Mouse (Mus musculus): ENCODE data around the gene Slc47a2.

Gene Slc47a2

DNA sequence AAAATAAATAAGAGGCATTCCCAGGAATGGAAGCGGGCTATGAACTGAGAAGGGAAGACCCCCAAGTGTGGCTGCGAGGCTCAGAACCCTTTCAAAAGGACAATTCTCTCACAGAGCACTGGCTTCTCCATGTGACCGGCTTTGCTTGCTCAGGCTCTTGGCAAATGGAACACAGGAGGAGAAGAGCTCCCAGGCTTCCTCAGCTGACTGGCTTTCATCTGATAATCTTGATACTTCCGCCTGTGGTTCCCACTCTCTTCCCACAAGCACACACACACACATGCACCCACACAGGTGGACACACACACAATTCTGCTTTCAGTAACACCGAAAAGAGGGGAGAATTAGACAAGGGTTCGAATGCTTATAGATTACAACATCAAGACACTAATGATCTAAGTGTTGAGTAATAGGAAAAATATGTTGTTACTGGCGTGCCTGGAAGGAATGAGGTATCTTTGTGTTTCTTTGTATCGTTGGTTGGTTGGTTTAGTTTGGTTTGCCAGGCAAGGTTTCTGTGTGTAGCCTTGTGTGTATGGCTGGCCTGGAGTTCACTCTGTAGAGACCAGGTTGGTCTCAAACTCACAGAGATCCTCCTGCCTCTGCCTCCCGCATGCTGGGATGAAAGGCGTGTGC is 59.1 kb downstream of the Slc47a2 start:
- no peak for DNase-seq (ENCODE audit: extremely low read depth, low read depth)

DNA sequence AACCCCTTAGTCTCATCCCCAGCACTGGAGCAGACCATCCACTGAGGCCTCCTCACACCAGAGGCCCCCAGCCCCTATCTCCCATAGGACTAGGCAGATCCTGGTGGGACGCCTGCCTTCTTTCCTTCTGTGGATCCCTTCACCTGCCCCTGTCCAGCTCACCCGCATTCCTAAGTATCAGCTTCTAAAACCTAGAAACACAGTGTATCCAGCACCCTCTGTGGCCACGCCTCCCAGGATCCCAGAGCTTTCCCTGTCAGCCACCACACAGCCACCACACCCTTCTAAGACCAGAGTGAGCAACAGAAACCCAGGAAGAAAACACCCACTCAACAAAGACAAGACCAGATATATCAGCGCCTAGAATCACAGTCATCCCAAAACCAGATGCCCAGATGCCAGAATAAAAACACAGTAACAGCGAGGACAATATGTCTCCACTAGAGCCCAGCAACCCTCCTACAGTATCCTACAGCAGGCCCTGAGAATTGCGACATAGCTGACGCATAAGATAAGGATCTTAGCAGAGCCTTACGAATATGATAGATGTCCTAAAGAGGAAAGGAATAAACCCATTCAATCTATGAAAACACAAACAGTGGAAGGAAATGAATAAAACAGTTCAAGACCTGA is 64.1 kb downstream of the Slc47a2 start:
- no peak for DNase-seq (ENCODE audit: extremely low read depth, low read depth)

DNA sequence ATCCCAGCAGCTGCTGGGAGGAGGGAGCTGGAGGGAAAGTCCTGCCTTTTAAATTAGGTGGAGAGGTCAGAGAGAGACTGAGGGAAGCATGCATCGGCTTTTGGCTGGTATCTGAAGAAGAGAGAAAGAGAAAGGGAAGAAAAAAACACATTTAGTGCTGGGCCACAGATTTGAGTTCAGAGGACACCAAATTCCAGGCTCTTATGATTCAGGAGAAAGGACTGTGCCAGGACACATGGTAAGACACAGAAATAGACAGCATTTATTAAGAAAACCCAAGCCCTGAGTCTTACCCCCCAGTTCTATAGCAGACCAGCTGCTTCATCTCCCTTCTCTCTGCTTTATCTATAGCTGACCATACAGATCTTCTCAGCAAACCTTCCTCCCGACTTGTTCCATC is 64.7 kb downstream of the Slc47a2 start:
- DNase-seq (ENCODE audit: extremely low read depth, low read depth), result no peak

DNA sequence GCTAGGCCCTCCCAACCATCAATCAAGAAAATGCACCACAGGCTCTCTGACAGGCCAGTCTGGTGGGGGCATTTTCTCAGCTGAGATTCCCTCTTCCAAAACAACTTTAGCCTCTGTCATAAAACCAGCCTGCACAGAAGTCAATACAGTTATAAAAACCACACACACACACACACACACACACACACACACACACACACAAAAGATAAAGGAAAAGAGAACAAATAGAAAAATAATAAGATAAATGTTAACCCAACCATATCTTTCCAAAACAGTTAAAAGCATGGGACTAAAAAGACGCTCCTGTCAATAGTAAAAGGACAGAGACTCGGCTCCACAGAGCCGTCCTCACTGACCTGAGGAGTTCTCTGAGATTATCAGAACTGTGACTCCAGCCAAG is 66.2 kb downstream of the Slc47a2 start:
- DNase-seq (ENCODE audit: extremely low read depth, low read depth), result no peak

DNA sequence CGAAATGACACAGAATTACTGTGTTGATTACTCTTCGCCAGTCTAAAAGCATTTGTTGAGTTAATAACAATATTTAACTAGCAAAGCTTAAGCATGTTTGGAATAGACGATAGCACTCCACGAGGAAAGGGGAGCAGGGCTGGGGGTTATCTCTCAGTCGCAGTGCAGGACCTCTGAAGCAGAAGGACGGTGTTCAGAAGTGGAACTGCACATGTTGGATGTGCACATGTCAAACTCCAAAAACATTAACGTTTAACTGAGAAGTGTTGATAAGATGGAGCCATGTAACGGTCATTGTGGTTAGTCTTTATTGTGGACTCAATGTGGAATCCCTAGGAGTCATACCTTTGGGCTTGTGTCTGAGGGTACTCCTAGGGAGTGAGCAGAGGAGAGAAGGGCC is 67.6 kb downstream of the Slc47a2 start:
- DNase-seq (ENCODE audit: extremely low read depth, low read depth), result peak; percentile 39

DNA sequence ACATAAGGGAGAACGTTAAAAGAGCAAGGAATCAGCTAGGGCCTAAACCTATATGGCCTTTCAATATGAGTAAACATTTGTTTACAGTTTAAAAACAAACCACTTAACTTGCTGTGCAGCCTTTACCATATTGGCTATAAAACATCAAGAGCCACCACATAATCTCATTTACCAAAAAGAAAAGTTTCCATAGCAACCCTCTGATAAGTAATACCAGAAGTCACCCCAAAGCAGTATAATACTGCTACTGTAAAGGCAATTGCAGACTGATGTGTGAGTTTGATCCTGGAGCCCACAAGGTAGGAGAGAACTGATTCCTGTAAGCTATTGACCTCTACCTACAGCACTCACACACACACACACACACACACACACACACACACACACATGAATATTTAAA is 68.2 kb downstream of the Slc47a2 start:
- DNase-seq (ENCODE audit: extremely low read depth, low read depth), result no peak

DNA sequence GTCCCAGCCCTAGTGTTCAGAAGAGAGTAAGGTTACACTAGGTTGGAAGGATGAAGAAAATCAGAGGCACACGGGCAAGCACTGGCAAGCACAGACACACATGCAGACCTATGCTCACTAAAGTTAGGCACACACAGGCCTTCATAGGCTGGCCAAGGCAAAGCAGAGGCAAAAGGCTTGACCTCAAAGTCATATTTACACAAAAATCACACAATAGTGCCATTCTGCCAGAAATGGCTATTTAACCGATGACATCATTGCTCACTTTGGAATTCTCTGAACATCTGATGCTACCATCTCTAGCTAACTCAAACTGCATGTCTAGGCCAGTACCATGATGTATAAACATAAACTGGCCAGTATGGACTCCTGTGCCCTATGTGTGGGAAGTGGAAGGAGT is 68.7 kb downstream of the Slc47a2 start:
- DNase-seq (ENCODE audit: extremely low read depth, low read depth), result no peak

DNA sequence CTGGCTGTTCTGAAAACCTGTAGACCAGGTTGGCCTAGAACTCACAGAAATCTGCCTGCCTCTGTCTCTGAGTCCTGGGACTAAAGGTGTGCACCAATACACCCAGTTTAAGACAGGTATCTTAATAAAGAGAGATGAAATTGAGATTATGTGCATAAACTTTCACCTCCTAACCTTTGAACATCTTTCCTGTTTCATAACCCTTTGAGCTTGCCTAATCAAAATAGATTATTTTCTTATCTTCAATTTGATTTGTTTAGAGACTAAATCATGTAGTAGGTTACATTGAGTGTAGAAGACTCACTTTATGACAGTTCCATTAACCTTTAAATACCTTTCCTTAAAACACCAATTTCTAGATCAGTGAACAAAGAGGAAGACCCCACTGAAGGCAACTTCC is 71.0 kb downstream of the Slc47a2 start:
- no peak for DNase-seq (ENCODE audit: extremely low read depth, low read depth)

DNA sequence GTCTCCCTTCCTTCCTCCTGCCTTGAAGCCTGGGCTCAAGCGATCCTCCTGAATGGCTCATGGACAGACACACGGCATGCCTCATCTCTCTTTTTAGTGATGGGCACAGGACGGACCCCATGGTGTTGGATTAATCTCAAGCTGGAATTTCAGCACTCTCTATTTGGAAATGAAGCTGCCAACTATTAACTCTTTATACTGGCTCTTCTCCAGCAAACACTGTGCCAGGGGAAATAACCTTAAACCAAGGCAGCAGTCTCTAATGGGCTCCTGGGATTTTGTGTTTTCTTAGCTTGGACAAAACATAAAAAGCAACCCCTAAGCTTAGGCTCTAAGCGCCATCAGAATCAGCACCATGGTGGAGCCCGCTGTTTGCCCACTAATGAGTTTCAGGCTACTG is 72.3 kb downstream of the Slc47a2 start:
- DNase-seq (ENCODE audit: extremely low read depth, low read depth), result no peak

DNA sequence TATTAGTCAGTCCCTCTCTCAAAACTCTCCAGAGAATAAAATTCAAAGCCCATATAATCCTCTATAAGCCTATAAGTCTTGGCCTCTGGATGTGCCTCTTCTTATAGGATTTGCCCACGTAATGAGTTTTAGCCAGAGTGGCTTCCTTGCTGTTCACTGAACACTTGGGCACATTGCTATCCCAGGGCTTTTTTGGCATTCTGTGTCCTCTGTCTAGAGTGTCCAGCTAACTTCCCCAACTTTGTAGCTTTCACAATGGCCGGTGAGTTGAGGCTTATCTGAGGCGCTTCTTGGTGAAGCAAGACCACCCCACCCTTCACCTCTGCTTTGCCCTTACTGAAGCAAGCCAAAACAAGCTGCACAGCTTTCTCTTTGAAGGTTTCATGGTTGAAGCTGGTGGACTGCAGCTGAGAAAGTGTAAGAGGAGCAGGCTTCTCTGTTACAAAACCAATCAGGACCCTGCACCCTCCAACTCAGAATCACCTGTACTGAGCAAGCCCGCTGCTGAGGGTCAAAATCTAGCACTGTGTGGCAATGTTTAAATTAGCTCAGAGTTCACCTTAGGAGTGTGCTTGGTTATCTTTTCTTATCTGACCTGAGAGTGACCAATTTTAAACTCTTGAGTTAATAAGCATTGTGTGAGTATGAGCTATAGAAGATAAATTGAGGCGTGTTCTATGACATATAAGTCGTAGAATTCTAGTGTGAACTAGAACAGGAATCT is 73.9 kb downstream of the Slc47a2 start:
- no peak for DNase-seq (ENCODE audit: extremely low read depth, low read depth)

DNA sequence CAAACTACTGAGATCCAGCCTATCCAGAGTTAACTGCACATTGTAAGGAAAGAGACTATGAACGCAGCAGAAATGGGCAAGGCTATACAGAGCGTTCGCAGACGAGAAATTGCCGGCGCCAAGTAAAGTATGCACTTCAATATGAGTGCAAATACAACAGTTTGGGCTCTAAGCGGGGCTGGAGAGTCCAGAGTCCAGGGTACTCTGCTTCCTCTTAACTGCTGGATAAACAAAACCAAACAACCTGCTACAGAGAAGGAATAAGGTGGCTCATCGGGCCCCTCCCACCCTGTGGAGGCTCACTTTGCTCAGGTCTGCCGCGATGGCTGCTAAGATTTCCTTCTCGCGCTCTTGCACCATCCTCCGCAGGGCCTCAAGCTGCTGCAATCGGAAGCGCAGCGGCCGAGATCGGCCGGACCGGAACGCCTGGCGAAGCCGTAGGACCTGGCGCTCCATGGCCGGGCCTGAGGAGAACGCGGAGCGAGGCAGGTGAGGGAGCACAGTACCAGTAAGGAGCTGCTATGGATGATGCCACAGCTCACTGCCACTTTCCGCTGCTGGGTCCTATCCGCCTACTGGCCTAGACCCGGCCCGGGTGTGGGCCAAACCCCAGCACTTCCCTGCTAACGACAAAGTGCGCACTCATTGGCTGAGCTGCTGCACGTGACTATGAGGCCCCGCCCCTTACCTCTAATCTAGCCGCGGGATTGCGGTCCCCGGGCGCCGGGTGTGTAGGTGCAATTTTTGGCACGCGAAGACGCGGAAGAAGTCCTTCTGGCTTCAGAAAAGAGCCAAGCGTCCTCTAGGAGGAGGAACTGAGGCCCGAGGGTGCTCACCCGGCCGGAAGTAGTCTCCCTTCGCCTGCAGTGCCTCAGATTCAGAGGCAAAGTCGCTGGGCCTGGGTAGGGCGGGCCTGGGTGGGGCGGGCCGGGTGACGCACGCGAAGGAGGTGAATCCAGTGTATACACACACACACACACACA is 75.8 kb downstream of the Slc47a2 start, which contains the start of gene Aldh3a2:
Gene Aldh3a2 (minus strand): TSS at position 914 of the 983 bp plus-strand sequence.
- DNase-seq (ENCODE audit: extremely low read depth, low read depth), result peak; percentile 95

DNA sequence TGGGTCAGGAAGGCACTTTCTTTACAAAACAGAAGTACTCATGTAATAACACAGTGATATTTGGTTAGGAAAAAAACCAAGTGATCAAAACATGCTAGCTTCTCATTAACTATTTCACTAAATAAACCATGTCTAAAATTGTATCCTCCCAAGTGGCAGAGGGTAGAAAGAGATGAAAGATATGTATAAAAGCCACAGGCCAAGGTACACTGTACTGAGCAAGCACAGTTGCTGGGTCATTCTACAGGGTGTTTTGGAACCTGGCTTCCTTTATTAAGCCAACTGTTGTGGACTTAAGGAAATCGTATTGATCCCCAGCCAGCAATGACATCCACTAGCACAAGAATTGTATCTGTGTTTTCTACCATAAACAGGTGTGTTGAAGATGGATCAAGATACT is 78.8 kb downstream of the Slc47a2 start:
- no peak for DNase-seq (ENCODE audit: extremely low read depth, low read depth)

DNA sequence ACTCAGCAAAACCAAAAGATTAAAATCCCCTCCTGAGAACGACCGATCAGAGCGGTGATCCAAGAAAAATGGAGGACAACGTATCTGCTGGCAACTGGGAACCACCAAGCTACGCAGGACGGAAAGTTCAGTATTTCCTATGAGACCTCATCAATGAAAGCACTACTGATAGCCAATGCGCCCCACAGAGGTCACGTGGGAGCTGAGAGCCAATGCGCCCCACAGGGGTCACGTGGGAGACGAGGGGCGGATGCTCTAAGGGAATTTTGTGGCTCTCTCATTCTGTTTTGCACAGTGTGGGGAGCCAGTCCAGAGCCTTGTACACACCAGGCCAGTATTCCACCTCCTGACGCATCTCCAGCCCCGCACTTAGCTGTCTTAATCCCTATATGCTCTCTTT is 80.1 kb downstream of the Slc47a2 start:
- DNase-seq (ENCODE audit: extremely low read depth, low read depth), result no peak

DNA sequence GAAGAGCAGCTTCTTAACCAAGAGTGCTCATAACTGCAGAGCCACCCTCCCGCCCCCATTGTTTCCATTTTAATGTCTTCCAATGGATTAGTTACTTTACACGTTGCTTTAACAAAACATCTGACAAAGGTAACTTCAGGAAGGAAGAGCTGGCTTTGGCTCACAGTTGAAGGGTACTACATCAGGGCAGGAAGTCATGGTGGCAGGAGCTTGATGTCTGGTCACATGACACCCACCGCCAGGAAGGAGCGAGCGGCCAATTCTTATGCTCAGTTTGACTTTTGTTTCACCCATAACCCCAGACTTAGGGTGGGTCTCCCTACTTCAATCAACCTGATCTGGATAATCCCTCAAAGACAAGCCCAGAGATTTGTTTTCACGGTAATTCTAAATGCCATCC is 83.6 kb downstream of the Slc47a2 start:
- DNase-seq (ENCODE audit: extremely low read depth, low read depth), result no peak

DNA sequence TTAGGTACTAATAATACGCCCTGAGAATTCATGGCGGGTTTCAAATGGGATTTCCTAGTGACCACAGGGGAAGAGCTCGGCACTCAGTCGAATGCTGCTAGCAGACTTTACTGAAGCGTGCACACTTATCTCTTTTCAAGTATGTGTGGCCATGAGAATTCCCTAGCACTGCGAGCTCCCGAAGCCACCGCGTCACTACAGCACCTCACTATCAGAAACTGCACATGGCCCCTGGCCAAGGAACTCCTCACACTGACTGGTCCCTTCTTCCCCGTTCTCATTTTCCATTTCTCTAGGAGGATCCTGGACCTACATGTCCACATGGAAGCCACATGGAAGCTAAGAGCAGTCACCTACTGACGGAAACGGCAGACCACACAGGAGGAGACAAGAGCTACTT is 89.9 kb downstream of the Slc47a2 start:
- no peak for DNase-seq (ENCODE audit: extremely low read depth, low read depth)

DNA sequence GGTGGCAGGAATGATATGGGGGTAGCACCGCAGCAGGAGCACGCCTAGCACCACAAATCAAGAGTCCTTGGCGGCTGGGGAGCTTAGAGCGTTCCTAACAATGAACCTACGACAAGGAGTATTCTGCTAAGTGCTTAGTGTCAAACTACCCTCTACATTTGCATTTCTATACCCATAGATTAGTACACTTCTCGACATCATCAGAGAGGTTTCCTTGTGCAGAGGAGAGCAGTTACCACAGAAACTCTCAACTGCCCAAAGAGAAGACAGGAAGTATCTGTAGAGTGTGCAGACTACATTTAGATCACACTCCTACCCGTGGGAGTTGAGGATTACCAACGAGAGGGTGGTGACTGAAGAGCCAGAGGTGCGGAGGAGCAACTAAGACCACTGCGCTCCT is 90.9 kb downstream of the Slc47a2 start:
- DNase-seq (ENCODE audit: extremely low read depth, low read depth), result no peak

All from MEL-GATA-1-ER (cell line).